Mouse (Mus musculus): ENCODE data around the gene Nrg3.

- TF ChIP-seq POLR2A (IDR thresholded peaks at IDR 0.05; ENCODE audit: borderline replicate concordance, low read depth, low read length) (no peak), CTCF (IDR thresholded peaks at IDR 0.05; ENCODE audit: low read depth, low read length) (no peak)
These were observed 423.9 kb downstream of the Nrg3 start for GRCm38 (mm10) chr14:39049021-39049420.

Data from bone marrow macrophage, adult 2 months (primary cell).